Mouse (Mus musculus) midbrain, embryonic 10.5 days (tissue): ENCODE results near the gene Il22ra2. TPM values are rescaled to one million over a fixed set of nuclear protein-coding genes. Genes with fewer than 3 reads are reported as not detected.

Source experiments
- DNase-seq: peaks from one replicate; pipeline ENCODE4 v3.0.0-alpha.2; 2017; ENCODE audit warnings: low spot score
- H3K27ac ChIP-seq: fragments of 300-500 bp; sonication (generic); replicated peaks from 2 replicates; pipeline ENCODE4 v1.5.1; 2016; ENCODE audit warnings: mild to moderate bottlenecking
- H3K27me3 ChIP-seq: fragments of 300-500 bp; sonication (generic); 2 replicates; pipeline ENCODE4 v1.6.1; 2016; ENCODE audit warnings: low read depth, mild to moderate bottlenecking; ENCODE audit not compliant: poor library complexity, severe bottlenecking
- H3K36me3 ChIP-seq: fragments of 300-500 bp; sonication (generic); 2 replicates; pipeline ENCODE4 v1.6.1; 2016; ENCODE audit warnings: mild to moderate bottlenecking, moderate library complexity
- H3K4me1 ChIP-seq: fragments of 300-500 bp; sonication (generic); 2 replicates; pipeline ENCODE4 v1.6.1; 2016
- H3K4me3 ChIP-seq: fragments of 300-500 bp; sonication (generic); 2 replicates; pipeline ENCODE4 v1.5.1; 2016; ENCODE audit warnings: mild to moderate bottlenecking, moderate library complexity
- H3K9me3 ChIP-seq: fragments of 300-500 bp; sonication (generic); replicated peaks from 2 replicates; pipeline ENCODE4 v1.6.1; 2016; ENCODE audit warnings: mild to moderate bottlenecking
- WGBS: fragments of 180-500 bp; shearing (Covaris S2); methylation state at CpG from one replicate; pipeline ENCODE4 v1.1.7; 2016; 5-methylcytosine and 5-hydroxymethylcytosine counted together
- polyA plus RNA-seq: library from polyadenylated mRNA; unstranded; fragments of >200 nt; fragmentation: Nextera tagmentation; extraction: Ambion mirVana; gene quantifications from 2 replicates; pipeline ENCODE4 v1.2.1, GENCODE M21; 2016

The Il22ra2 gene
- polyA plus RNA-seq, 1 experiment from 2014 or later = not detected

- WGBS = 76% methylated on average over 7 of the region's 7 CpGs
- H3K27me3 ChIP-seq = no peaks in the 10 kb centered on the region
- peaks cover 12% of the 10 kb centered on the region for H3K4me1 ChIP-seq
- H3K27ac ChIP-seq = no peak overlapping the region
- no peak for DNase-seq
- no peaks in the 10 kb centered on the region for H3K9me3 ChIP-seq
- peaks cover 10% of the 10 kb centered on the region for H3K36me3 ChIP-seq
- H3K4me3 ChIP-seq = no peak overlapping the region
These were observed 8.6 kb upstream of the Il22ra2 start for GRCm38 (mm10) chr10:19613111-19613753.

GRCm38 (mm10) chr10:19619736-19620135, 2.1 kb upstream of the Il22ra2 start:
- Histone ChIP-seq H3K27me3 (no peaks in the 10 kb centered on the region), H3K9me3 (no peaks in the 10 kb centered on the region), H3K4me3 (no peak overlapping the region), H3K27ac (no peak overlapping the region), H3K4me1 (no peaks in the 10 kb centered on the region), H3K36me3 (no peaks in the 10 kb centered on the region)
- no peak for DNase-seq
- WGBS = 72% methylated on average over 5 of the region's 5 CpGs

- Histone ChIP-seq H3K4me1 (no peaks in the 10 kb centered on the region), H3K36me3 (no peaks in the 10 kb centered on the region), H3K9me3 (no peaks in the 10 kb centered on the region), H3K27me3 (no peaks in the 10 kb centered on the region), H3K4me3 (no peak overlapping the region), H3K27ac (no peak overlapping the region)
- 92% methylated on average over 1 of the region's 1 CpGs for WGBS
- DNase-seq = no peak
These were observed 2.8 kb downstream of the Il22ra2 start for GRCm38 (mm10) chr10:19624617-19625016.

GRCm38 (mm10) chr10:19627342-19627741, 5.5 kb downstream of the Il22ra2 start:
- no peak overlapping the region for H3K27ac ChIP-seq
- H3K4me3 ChIP-seq = no peak overlapping the region
- no peaks in the 10 kb centered on the region for H3K27me3 ChIP-seq
- no peaks in the 10 kb centered on the region for H3K9me3 ChIP-seq
- 96% methylated on average over 2 of the region's 2 CpGs for WGBS
- DNase-seq = no peak
- no peaks in the 10 kb centered on the region for H3K4me1 ChIP-seq
- no peaks in the 10 kb centered on the region for H3K36me3 ChIP-seq

- Histone ChIP-seq H3K4me1 (no peaks in the 10 kb centered on the region), H3K9me3 (no peaks in the 10 kb centered on the region), H3K27ac (no peak overlapping the region), H3K36me3 (no peaks in the 10 kb centered on the region), H3K4me3 (no peak overlapping the region), H3K27me3 (no peaks in the 10 kb centered on the region)
- 86% methylated on average over 4 of the region's 4 CpGs for WGBS
- no peak for DNase-seq
These were observed 6.0 kb downstream of the Il22ra2 start for GRCm38 (mm10) chr10:19627748-19628147.

- H3K27me3 ChIP-seq = no peaks in the 10 kb centered on the region
- H3K4me1 ChIP-seq = no peaks in the 10 kb centered on the region
- H3K9me3 ChIP-seq = no peaks in the 10 kb centered on the region
- no peak overlapping the region for H3K27ac ChIP-seq
- 86% methylated on average over 13 of the region's 13 CpGs for WGBS
- H3K4me3 ChIP-seq = no peak overlapping the region
- H3K36me3 ChIP-seq = no peaks in the 10 kb centered on the region
- no peak for DNase-seq
These were observed 9.9 kb downstream of the Il22ra2 start for GRCm38 (mm10) chr10:19631616-19632195.

GRCm38 (mm10) chr10:19638851-19639250, 17.1 kb downstream of the Il22ra2 start:
- no peaks in the 10 kb centered on the region for H3K4me1 ChIP-seq
- H3K4me3 ChIP-seq = no peak overlapping the region
- H3K36me3 ChIP-seq = no peaks in the 10 kb centered on the region
- 89% methylated on average over 5 of the region's 5 CpGs for WGBS
- H3K9me3 ChIP-seq = no peaks in the 10 kb centered on the region
- H3K27ac ChIP-seq = no peak overlapping the region
- no peaks in the 10 kb centered on the region for H3K27me3 ChIP-seq
- no peak for DNase-seq

- H3K36me3 ChIP-seq = no peaks in the 10 kb centered on the region
- WGBS = 90% methylated on average over 1 of the region's 1 CpGs
- no peak for DNase-seq
- no peak overlapping the region for H3K27ac ChIP-seq
- no peak overlapping the region for H3K4me3 ChIP-seq
- H3K4me1 ChIP-seq = no peaks in the 10 kb centered on the region
- no peaks in the 10 kb centered on the region for H3K9me3 ChIP-seq
- H3K27me3 ChIP-seq = no peaks in the 10 kb centered on the region
These were observed 17.8 kb downstream of the Il22ra2 start for GRCm38 (mm10) chr10:19639630-19640029.

- no peak for DNase-seq
- H3K36me3 ChIP-seq = no peaks in the 10 kb centered on the region
- no peaks in the 10 kb centered on the region for H3K4me1 ChIP-seq
- 85% methylated on average over 2 of the region's 2 CpGs for WGBS
- no peak overlapping the region for H3K27ac ChIP-seq
- H3K4me3 ChIP-seq = no peak overlapping the region
- H3K9me3 ChIP-seq = no peaks in the 10 kb centered on the region; the same call in 1 of the 2 replicates
- H3K27me3 ChIP-seq = no peaks in the 10 kb centered on the region
These were observed 23.3 kb downstream of the Il22ra2 start for GRCm38 (mm10) chr10:19645119-19645518.

GRCm38 (mm10) chr10:19657426-19657825, 35.6 kb downstream of the Il22ra2 start:
- no peaks in the 10 kb centered on the region for H3K4me1 ChIP-seq
- no peak overlapping the region for H3K27ac ChIP-seq
- no peak for DNase-seq
- no peaks in the 10 kb centered on the region for H3K27me3 ChIP-seq
- WGBS = 95% methylated on average over 9 of the region's 9 CpGs
- no peaks in the 10 kb centered on the region for H3K36me3 ChIP-seq
- H3K9me3 ChIP-seq = no peaks in the 10 kb centered on the region
- no peak overlapping the region for H3K4me3 ChIP-seq

GRCm38 (mm10) chr10:19659953-19660352, 38.2 kb downstream of the Il22ra2 start:
- Histone ChIP-seq H3K4me3 (no peak overlapping the region), H3K27ac (no peak overlapping the region), H3K36me3 (no peaks in the 10 kb centered on the region), H3K4me1 (no peaks in the 10 kb centered on the region), H3K27me3 (no peaks in the 10 kb centered on the region), H3K9me3 (no peaks in the 10 kb centered on the region)
- 90% methylated on average over 5 of the region's 5 CpGs for WGBS
- DNase-seq = no peak

- no peaks in the 10 kb centered on the region for H3K27me3 ChIP-seq
- DNase-seq = no peak
- H3K4me3 ChIP-seq = no peak overlapping the region
- H3K36me3 ChIP-seq = no peaks in the 10 kb centered on the region
- WGBS = 88% methylated on average over 5 of the region's 5 CpGs
- H3K9me3 ChIP-seq = no peaks in the 10 kb centered on the region
- no peak overlapping the region for H3K27ac ChIP-seq
- H3K4me1 ChIP-seq = no peaks in the 10 kb centered on the region
These were observed 47.2 kb downstream of the Il22ra2 start for GRCm38 (mm10) chr10:19668973-19669372.

- no peaks in the 10 kb centered on the region for H3K9me3 ChIP-seq
- DNase-seq = no peak
- H3K36me3 ChIP-seq = no peaks in the 10 kb centered on the region
- H3K27me3 ChIP-seq = no peaks in the 10 kb centered on the region
- H3K4me1 ChIP-seq = no peaks in the 10 kb centered on the region
- no peak overlapping the region for H3K27ac ChIP-seq
- H3K4me3 ChIP-seq = no peak overlapping the region
These were observed 50.2 kb downstream of the Il22ra2 start for GRCm38 (mm10) chr10:19672015-19672414.
